Mouse (Mus musculus): Measurements from ENCODE around the gene Actr5.

DNA sequence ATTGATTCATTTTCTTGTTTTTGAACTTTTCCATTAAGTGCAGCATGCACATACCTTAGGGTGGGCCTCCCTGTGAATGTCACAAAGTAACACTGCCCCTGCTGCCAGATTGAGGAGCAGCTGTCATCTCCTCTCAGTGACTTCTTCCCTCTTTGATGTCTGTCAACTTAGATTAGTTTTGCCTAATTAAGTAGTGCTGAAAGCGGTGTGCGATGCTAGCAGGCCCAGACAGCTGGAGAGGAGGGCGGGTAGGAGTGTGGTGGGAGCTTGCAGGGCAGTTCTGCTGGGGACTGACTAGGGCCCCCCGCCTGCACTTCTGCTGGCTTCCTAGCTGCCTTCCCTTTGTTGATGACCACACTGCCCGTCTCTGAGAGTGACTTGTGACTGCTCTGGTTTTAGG lies 7.2 kb downstream of the Actr5 start:
- no peak for TF ChIP-seq CTCF (conservative IDR thresholded peaks at IDR 0.05; ENCODE audit: insufficient read depth, insufficient read length, low read depth, low read length)
- TF ChIP-seq POLR2A (IDR thresholded peaks at IDR 0.05; ENCODE audit: low read depth, low read length): no peak
